Mouse (Mus musculus) stomach, postnatal 0 days (tissue): ENCODE measurements around the gene Fbxl7.

Source experiments
- CTCF ChIP-seq: IDR thresholded peaks from 2 replicates; pipeline ENCODE4 v1.5.1; 2016; ENCODE audit warnings: antibody characterized with exemption, low read depth, mild to moderate bottlenecking, moderate library complexity
- EP300 ChIP-seq: optimal IDR thresholded peaks from 2 replicates; pipeline ENCODE3; 2016; ENCODE audit warnings: antibody characterized with exemption

GRCm38 (mm10) chr15:26885979-26886378, 9.4 kb downstream of the Fbxl7 start:
- TF ChIP-seq EP300, result no peak
- TF ChIP-seq CTCF, result no peak
